9 mouse cellular contexts compared by ENCODE assay signal in the genomic region with DNA sequence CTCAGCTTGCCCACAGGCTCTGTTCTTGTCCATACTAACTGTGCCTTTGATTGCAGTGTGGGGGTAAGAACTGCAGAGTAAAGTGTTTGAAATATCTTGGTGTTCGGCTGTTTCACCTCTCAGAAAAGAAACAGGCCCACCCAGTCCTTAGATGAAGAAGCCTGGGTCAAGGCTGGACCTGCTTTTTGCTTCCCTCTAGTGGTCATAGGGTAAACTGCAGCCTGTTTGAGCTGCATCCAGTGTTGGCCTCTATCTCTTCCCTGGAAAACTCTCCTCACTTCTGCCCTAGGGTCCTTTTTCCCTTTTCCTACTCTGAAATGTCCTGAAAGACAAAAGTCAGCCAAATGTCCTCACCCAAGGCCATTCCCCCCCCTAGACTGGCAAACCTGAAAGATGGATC. TPM values are rescaled to one million over a fixed set of nuclear protein-coding genes. Genes with fewer than 3 reads are reported as not detected.
A peak's percentile ranks its signal among the peaks of the same experiment; 100 is the strongest.
DNase-seq lines count a peak whose midpoint lies in the region; ATAC-seq lines count a peak whose summit lies in the region.
"Had no signal": no experiment of that assay in that cellular context is flagged by ENCODE, and none has a peak within 500 bp of the region (broad histone marks: within the 10 kb centered on the region; RNA-seq: fewer than 3 reads in every experiment).

No protein-coding gene starts in this region.

- peak; percentile 67 for DNase-seq in intestine, embryonic 14.5 days (ENCODE audit: low spot score)
- peak; percentile 53 for DNase-seq in urinary bladder, postnatal 14 days (ENCODE audit: low spot score)
- no peak for DNase-seq in urinary bladder, postnatal 4 days (ENCODE audit: low spot score in 2 of 2)
- DNase-seq in c-Kit-positive CD71-negative TER-119-negative erythroid progenitor cells, embryonic 14.5 days (ENCODE audit: low read depth), result peak; percentile 53
- peak; percentile 48 to 80 for DNase-seq in heart, postnatal 14 days
- peak; percentile 73 for DNase-seq in mesoderm, embryonic 11.5 days (ENCODE audit: low read depth, low spot score)
- DNase-seq in urinary bladder, postnatal 10 days (ENCODE audit: low spot score), result no peak

- ATAC-seq in intestine, embryonic 14.5 days (replicated peaks; ENCODE audit: low FRiP score, low TSS enrichment, low read depth), result no peak
- ATAC-seq in intestine, embryonic 16.5 days, result no peak

- WGBS in intestine, embryonic 14.5 days, result 15% methylated on average over 1 of the region's 1 CpGs
- WGBS in intestine, embryonic 16.5 days, result 19% methylated on average over 1 of the region's 1 CpGs

- H3K4me2 ChIP-seq in intestine, embryonic 14.5 days (ENCODE audit: low read length), result no peak overlapping the region
- no peak overlapping the region for H3K4me2 ChIP-seq in intestine, embryonic 16.5 days (ENCODE audit: low read depth, low read length)
- H3K4me2 ChIP-seq: lung, embryonic 15.5 days had no signal

- intact Hi-C loops in heart, postnatal 14 days (cut with DNase I), result loop anchor here (1.0 kb wide), 2 partner anchors 24 to 268 kb away; no protein-coding TSS in a partner anchor

- no peaks in the 10 kb centered on the region for H3K9me3 ChIP-seq in intestine, embryonic 14.5 days (ENCODE audit: control insufficient read depth, low read length)
- no peaks in the 10 kb centered on the region for H3K9me3 ChIP-seq in intestine, embryonic 16.5 days (ENCODE audit: control insufficient read depth, low read length)
- H3K9me3 ChIP-seq: lung, embryonic 15.5 days had no signal

- no peak overlapping the region for H3K4me3 ChIP-seq in intestine, embryonic 14.5 days (ENCODE audit: low read depth, low read length)
- H3K4me3 ChIP-seq in intestine, embryonic 16.5 days (ENCODE audit: low read length), result no peak overlapping the region
- H3K4me3 ChIP-seq: lung, embryonic 15.5 days had no signal

- no peak overlapping the region for H3K27ac ChIP-seq in intestine, embryonic 14.5 days (ENCODE audit: low read depth)
- H3K27ac ChIP-seq in intestine, embryonic 16.5 days (ENCODE audit: low read length), result no peak overlapping the region
- H3K27ac ChIP-seq: lung, embryonic 15.5 days had no signal

- no peak overlapping the region for H3K9ac ChIP-seq in intestine, embryonic 14.5 days (ENCODE audit: low read length)
- H3K9ac ChIP-seq in intestine, embryonic 16.5 days (ENCODE audit: low read depth, low read length), result no peak overlapping the region
- H3K9ac ChIP-seq: lung, embryonic 15.5 days had no signal

- peaks cover 30% of the 10 kb centered on the region for H3K27me3 ChIP-seq in intestine, embryonic 14.5 days (replicated peaks; ENCODE audit: control insufficient read depth, insufficient read depth, low read length)
- peaks cover 28% of the 10 kb centered on the region for H3K27me3 ChIP-seq in intestine, embryonic 16.5 days (replicated peaks; ENCODE audit: control insufficient read depth, insufficient read depth, low read length)

- H3K4me1 ChIP-seq in intestine, embryonic 14.5 days (replicated peaks; ENCODE audit: control insufficient read depth, insufficient read depth, low read length), result peaks cover 4% of the 10 kb centered on the region; the same call in 1 of the 2 replicates
- peaks cover 8% of the 10 kb centered on the region for H3K4me1 ChIP-seq in intestine, embryonic 16.5 days (ENCODE audit: control insufficient read depth, insufficient read depth, low read length)

- no peaks in the 10 kb centered on the region for H3K36me3 ChIP-seq in intestine, embryonic 14.5 days (ENCODE audit: control insufficient read depth, insufficient read depth, low read length)
- no peaks in the 10 kb centered on the region for H3K36me3 ChIP-seq in intestine, embryonic 16.5 days (ENCODE audit: control insufficient read depth, insufficient read depth, low read length)
- H3K36me3 ChIP-seq: lung, embryonic 15.5 days had no signal

RNA-seq across cellular contexts. Expression of a gene that starts 28.4 kb away (rescaled TPM):
- polyA plus RNA-seq in intestine, embryonic 14.5 days (2014; fragmentation: Nextera tagmentation; extraction: Ambion mirVana), result 0.51 and 0.92 TPM in 2 replicates
- 0.10 and 0.18 TPM in 2 replicates for polyA plus RNA-seq in intestine, embryonic 16.5 days (2015; fragmentation: Nextera tagmentation; extraction: Ambion mirVana)
- 1 to 10 TPM; 1.3 to 1.9 TPM for total RNA-seq in heart, postnatal 14 days (2021)

RNA-seq across cellular contexts. Expression of a gene that starts 41.1 kb away (rescaled TPM):
- polyA plus RNA-seq in intestine, embryonic 14.5 days (2014; fragmentation: Nextera tagmentation; extraction: Ambion mirVana), result 273 and 289 TPM in 2 replicates
- 334 and 351 TPM in 2 replicates for polyA plus RNA-seq in intestine, embryonic 16.5 days (2015; fragmentation: Nextera tagmentation; extraction: Ambion mirVana)
- total RNA-seq in heart, postnatal 14 days (2021), result 100 to 1,000 TPM; 603 TPM

RNA-seq across cellular contexts. Expression of a gene that starts 41.2 kb away (rescaled TPM):
- 0.35 TPM in 1 of 2 replicates, not detected in the other for polyA plus RNA-seq in intestine, embryonic 14.5 days (2014; fragmentation: Nextera tagmentation; extraction: Ambion mirVana)
- 0.26 TPM in 1 of 2 replicates, not detected in the other for polyA plus RNA-seq in intestine, embryonic 16.5 days (2015; fragmentation: Nextera tagmentation; extraction: Ambion mirVana)
- not detected for total RNA-seq in heart, postnatal 14 days (2021)

Comparison
In these comparisons a context has a peak if more than half of its experiments do, and no peak if none do; other contexts are left out.
1. DNase-seq: peak in intestine, embryonic 14.5 days (single experiment), urinary bladder, postnatal 14 days (single experiment), c-Kit-positive CD71-negative TER-119-negative erythroid progenitor cells, embryonic 14.5 days (single experiment), heart, postnatal 14 days (2 of 2) and mesoderm, embryonic 11.5 days (single experiment); none in urinary bladder, postnatal 4 days (0 of 2) and urinary bladder, postnatal 10 days (single experiment).